Mouse (Mus musculus) stomach, embryonic 14.5 days (tissue): Measurements from ENCODE around the gene Fbp2. TPM values are rescaled to one million over a fixed set of nuclear protein-coding genes. Genes with fewer than 3 reads are reported as not detected.

ENCODE experiments used
- polyA plus RNA-seq: library from polyadenylated mRNA; unstranded; fragments of >200 nt; fragmentation: Nextera tagmentation; extraction: Ambion mirVana; gene quantifications from 2 replicates; pipeline ENCODE4 v1.2.1, GENCODE M21; 2014

The Fbp2 gene
- polyA plus RNA-seq, 1 experiment from 2014 or later: 35.3 TPM

Other genes with a start within 250 kb of the Fbp2 start
- 12.8 and 15.1 TPM in 2 replicates for gene 6720489N17Rik, start 234.2 kb downstream of the Fbp2 start, polyA plus RNA-seq
- 33.9 and 34.3 TPM in 2 replicates for gene Platr25, start 97.7 kb downstream of the Fbp2 start, polyA plus RNA-seq
- gene Gm5141, start 72.6 kb downstream of the Fbp2 start, polyA plus RNA-seq: 13.3 and 13.8 TPM in 2 replicates
- gene Fbp1, start 29.9 kb upstream of the Fbp2 start, polyA plus RNA-seq: 0.55 and 1.2 TPM in 2 replicates
- gene 2010111I01Rik, start 106.5 kb upstream of the Fbp2 start, polyA plus RNA-seq: 140 TPM in 2 replicates